Mouse (Mus musculus) liver, adult 2 months (tissue): ENCODE measurements around the gene Ggt5. TPM values are rescaled to one million over a fixed set of nuclear protein-coding genes. Genes with fewer than 3 reads are reported as not detected.

Source experiments
- DNase-seq: peaks from one replicate; pipeline ENCODE4 v3.0.0-alpha.2; 2011; ENCODE audit warnings: low read depth, low spot score; ENCODE audit errors: extremely low read depth
- H3K27ac ChIP-seq: fragments of 200-500 bp; replicated peaks from 2 replicates; pipeline ENCODE4 v1.5.1; 2012; ENCODE audit warnings: low read depth, mild to moderate bottlenecking, control low read depth, inconsistent platforms, low read length; ENCODE audit not compliant: insufficient read depth
- H3K27me3 ChIP-seq: fragments of 200-500 bp; 2 replicates; pipeline ENCODE4 v1.6.1; 2012; ENCODE audit warnings: mild to moderate bottlenecking, moderate library complexity, low read length, inconsistent platforms; ENCODE audit not compliant: control insufficient read depth, insufficient read depth
- H3K36me3 ChIP-seq: fragments of 200-500 bp; 2 replicates; pipeline ENCODE4 v1.6.1; 2012; ENCODE audit warnings: low read length, inconsistent platforms; ENCODE audit not compliant: control insufficient read depth, insufficient read depth
- H3K4me1 ChIP-seq: fragments of 200-500 bp; 2 replicates; pipeline ENCODE4 v1.6.1; 2011; ENCODE audit warnings: low read length; ENCODE audit not compliant: control insufficient read depth, insufficient read depth
- H3K4me3 ChIP-seq: fragments of 200-500 bp; 2 replicates; pipeline ENCODE4 v1.5.1; 2011; ENCODE audit warnings: low read depth, mild to moderate bottlenecking, control low read depth, low read length, moderate library complexity; ENCODE audit not compliant: insufficient read depth
- H3K79me2 ChIP-seq: fragments of 200-500 bp; 2 replicates; pipeline ENCODE4 v1.6.1; 2012; ENCODE audit warnings: inconsistent platforms, mild to moderate bottlenecking, low read length, moderate library complexity; ENCODE audit not compliant: control insufficient read depth, insufficient read depth
- H3K9ac ChIP-seq: fragments of 200-500 bp; 2 replicates; pipeline ENCODE4 v1.6.1; 2012; ENCODE audit warnings: low read depth, mild to moderate bottlenecking, control low read depth, inconsistent platforms, low read length
- CTCF ChIP-seq: fragments of 200-500 bp; IDR thresholded peaks from 2 replicates; pipeline ENCODE4 v1.5.1; 2011; ENCODE audit warnings: low read depth, low read length, control low read depth
- POLR2A ChIP-seq: fragments of 200-500 bp; IDR thresholded peaks from 2 replicates; pipeline ENCODE4 v1.6.1; 2011; ENCODE audit warnings: low read length, control low read depth; ENCODE audit not compliant: insufficient read depth; ENCODE audit errors: extremely low read depth
- WGBS: fragments of 180-500 bp; shearing (Covaris S2); methylation state at CpG from one replicate; pipeline ENCODE4 v1.1.7; 2018; 5-methylcytosine and 5-hydroxymethylcytosine counted together
- polyA plus RNA-seq: library from polyadenylated mRNA; depleted of rRNA; stranded (reverse); fragments of >200 nt; gene quantifications from 2 replicates; pipeline ENCODE4 v1.2.3, GENCODE M21; 2012; rRNA removed
- total RNA-seq: library from RNA; depleted of rRNA; stranded (reverse); fragments of >200 nt; gene quantifications from 2 replicates; pipeline ENCODE4 v1.2.3, GENCODE M21; 2014; rRNA removed

Ggt5 gene
- total and polyA plus RNA-seq, 2 experiments = 1.2 to 10.6 TPM

DNA sequence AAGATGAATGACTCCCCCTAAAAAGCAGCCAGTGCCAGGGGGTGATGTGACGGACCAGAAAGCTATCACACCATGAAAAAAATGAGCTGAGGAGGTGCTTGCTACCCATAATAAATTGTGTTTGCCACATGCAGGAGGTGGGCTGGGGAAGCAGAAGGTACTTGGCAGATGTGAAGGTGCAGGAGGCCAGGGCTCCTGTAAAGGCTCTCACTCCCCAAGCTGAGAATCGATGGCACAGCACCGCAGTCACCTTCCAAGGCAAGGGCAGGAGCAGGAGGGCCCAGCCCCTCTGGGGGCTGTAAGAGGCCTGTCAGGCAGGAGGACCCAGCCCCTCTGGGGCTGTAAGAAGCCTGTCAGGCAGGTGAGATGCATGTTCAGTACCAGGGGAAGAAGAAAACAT lies 72.7 kb downstream of the Ggt5 start:
- no peaks in the 10 kb centered on the region for H3K27me3 ChIP-seq
- no peaks in the 10 kb centered on the region for H3K79me2 ChIP-seq
- no peak overlapping the region for H3K9ac ChIP-seq
- 93% methylated on average over 3 of the region's 3 CpGs for WGBS
- no peaks in the 10 kb centered on the region for H3K4me1 ChIP-seq
- TF ChIP-seq CTCF (no peak), POLR2A (no peak)
- no peaks in the 10 kb centered on the region for H3K36me3 ChIP-seq
- no peak overlapping the region for H3K27ac ChIP-seq
- DNase-seq = no peak
- no peak overlapping the region for H3K4me3 ChIP-seq

DNA sequence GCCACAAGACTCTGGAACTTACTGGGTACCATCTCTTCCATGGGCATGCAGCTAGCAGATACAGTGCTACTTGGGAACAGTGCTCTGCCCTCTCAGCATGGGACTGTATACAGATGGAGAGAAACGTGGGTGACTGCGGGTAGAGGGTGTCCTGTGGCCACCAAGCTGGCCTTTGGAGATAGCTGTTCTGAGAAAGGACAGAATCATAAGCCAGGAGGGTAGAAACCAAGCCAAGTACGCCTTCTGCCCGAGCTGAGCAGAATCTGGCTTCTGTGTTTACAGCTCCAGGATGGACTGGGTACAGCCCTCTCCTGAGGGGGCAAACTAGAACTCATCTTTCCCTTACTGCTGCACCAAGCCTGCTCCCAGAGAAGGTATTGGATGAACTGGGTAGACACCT lies 73.4 kb downstream of the Ggt5 start:
- Histone ChIP-seq H3K4me1 (no peaks in the 10 kb centered on the region), H3K36me3 (no peaks in the 10 kb centered on the region), H3K9ac (no peak overlapping the region), H3K27me3 (no peaks in the 10 kb centered on the region), H3K4me3 (no peak overlapping the region), H3K27ac (no peak overlapping the region), H3K79me2 (no peaks in the 10 kb centered on the region)
- TF ChIP-seq CTCF (no peak), POLR2A (no peak)
- 90% methylated on average over 4 of the region's 4 CpGs for WGBS
- no peak for DNase-seq

DNA sequence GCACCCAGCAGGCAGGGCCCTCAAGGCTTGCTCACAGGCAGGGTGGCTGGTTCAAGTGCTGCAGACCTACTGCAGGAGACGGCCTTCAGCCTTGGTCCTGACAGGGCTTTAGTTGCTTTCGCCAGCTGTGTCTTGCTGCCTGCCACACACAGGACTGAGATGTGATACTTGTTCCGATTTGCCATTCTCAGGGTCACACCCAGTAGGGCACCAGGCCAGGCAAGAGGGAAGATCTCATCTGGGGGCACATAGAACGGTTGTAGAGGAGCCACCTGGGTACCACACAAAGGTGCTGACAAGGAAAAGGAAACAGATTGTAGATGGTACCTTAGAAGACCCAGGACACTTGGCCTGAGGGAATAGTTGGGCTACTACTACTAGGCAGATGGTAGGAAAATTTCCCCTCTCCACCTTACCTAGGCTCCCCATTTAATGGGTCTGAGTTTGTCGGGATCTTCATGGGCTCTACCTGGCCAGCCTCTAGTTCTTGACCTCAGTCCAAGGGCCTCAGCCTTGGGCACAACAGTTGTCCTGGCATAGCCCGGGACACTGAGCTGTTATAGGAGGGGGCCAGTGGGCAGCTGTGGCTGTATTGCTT lies 75.6 kb downstream of the Ggt5 start:
- DNase-seq = no peak
- Histone ChIP-seq H3K27ac (no peak overlapping the region), H3K36me3 (no peaks in the 10 kb centered on the region), H3K4me3 (no peak overlapping the region), H3K4me1 (peaks cover 3% of the 10 kb centered on the region; the same call in 1 of the 2 replicates), H3K27me3 (no peaks in the 10 kb centered on the region), H3K79me2 (no peaks in the 10 kb centered on the region), H3K9ac (no peak overlapping the region)
- 95% methylated on average over 6 of the region's 6 CpGs for WGBS
- TF ChIP-seq POLR2A (no peak), CTCF (no peak)

DNA sequence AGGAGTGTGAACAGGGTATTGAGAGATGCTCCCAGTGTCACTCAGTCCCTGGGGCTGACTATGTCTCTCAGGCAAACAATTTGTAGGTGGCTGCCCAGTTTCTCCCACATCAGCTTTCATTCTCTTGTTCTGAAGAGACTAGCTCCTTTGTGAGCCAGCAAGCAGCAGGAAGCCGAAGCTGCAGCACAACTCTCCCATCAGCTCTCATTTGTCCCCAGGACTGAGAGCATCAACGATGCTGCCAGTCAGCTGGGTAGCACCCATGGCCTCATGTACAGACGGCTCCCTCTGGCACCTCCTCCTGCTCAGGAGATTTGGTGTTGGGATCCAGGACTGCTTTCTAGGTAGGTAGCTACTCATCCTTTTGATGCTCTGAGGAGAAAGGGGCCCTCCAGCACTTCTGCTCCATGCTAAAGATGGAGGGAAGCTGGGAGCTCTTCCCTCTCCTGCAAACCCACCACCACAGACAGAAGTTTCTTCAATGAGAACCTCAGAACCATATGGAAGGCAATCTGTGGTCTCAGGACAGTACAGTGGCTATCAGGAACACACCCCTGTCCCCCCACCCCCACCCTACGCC lies 77.4 kb downstream of the Ggt5 start:
- WGBS = 80% methylated on average over 4 of the region's 4 CpGs
- Histone ChIP-seq H3K4me1 (peaks cover 3% of the 10 kb centered on the region; the same call in 1 of the 2 replicates), H3K79me2 (no peaks in the 10 kb centered on the region), H3K4me3 (peak overlapping the region; percentile 73; the same call in 1 of the 2 replicates), H3K27me3 (no peaks in the 10 kb centered on the region), H3K36me3 (no peaks in the 10 kb centered on the region), H3K9ac (peak overlapping the region; percentile 66; the same call in 1 of the 2 replicates), H3K27ac (no peak overlapping the region)
- DNase-seq = no peak
- no peak for TF ChIP-seq CTCF

Other genes starting within 250 kb of the Ggt5 start
- 220 and 232 TPM in 2 replicates for gene Upb1, start 188.2 kb upstream of the Ggt5 start, total RNA-seq
- gene Upb1, start 188.2 kb upstream of the Ggt5 start, polyA plus RNA-seq = 120 and 125 TPM in 2 replicates
- gene Snrpd3, start 71.8 kb upstream of the Ggt5 start, total RNA-seq = 26.6 and 29.1 TPM in 2 replicates
- 12.5 and 21.0 TPM in 2 replicates for gene Snrpd3, start 71.8 kb upstream of the Ggt5 start, polyA plus RNA-seq
- gene Gucd1, start 71.4 kb upstream of the Ggt5 start, total RNA-seq = 115 and 138 TPM in 2 replicates
- gene Gucd1, start 71.4 kb upstream of the Ggt5 start, polyA plus RNA-seq = 162 and 166 TPM in 2 replicates
- gene Lrrc75b, start 29.0 kb upstream of the Ggt5 start, total RNA-seq = under 0.01 TPM in 1 of 2 replicates, not detected in the other
- 0.02 TPM in 1 of 2 replicates, not detected in the other for gene Lrrc75b, start 29.0 kb upstream of the Ggt5 start, polyA plus RNA-seq
- gene Ggt1, start 27.7 kb upstream of the Ggt5 start, total RNA-seq = 0.54 and 0.92 TPM in 2 replicates
- 0.20 and 0.68 TPM in 2 replicates for gene Ggt1, start 27.7 kb upstream of the Ggt5 start, polyA plus RNA-seq
- 1.0 and 1.1 TPM in 2 replicates for gene Susd2, start 54.7 kb downstream of the Ggt5 start, total RNA-seq
- 2.0 and 2.8 TPM in 2 replicates for gene Susd2, start 54.7 kb downstream of the Ggt5 start, polyA plus RNA-seq
- 7.8 and 12.7 TPM in 2 replicates for gene Cabin1, start 175.0 kb downstream of the Ggt5 start, total RNA-seq
- 7.7 and 10.1 TPM in 2 replicates for gene Cabin1, start 175.0 kb downstream of the Ggt5 start, polyA plus RNA-seq
- 347 and 388 TPM in 2 replicates for gene Ddt, start 184.1 kb downstream of the Ggt5 start, total RNA-seq
- gene Ddt, start 184.1 kb downstream of the Ggt5 start, polyA plus RNA-seq = 898 and 914 TPM in 2 replicates
- not detected in 2 replicates for gene Gm20441, start 191.6 kb downstream of the Ggt5 start, total RNA-seq
- 0.37 and 0.80 TPM in 2 replicates for gene Gm20441, start 191.6 kb downstream of the Ggt5 start, polyA plus RNA-seq
- 126 and 181 TPM in 2 replicates for gene Gstt3, start 192.1 kb downstream of the Ggt5 start, total RNA-seq
- gene Gstt3, start 192.1 kb downstream of the Ggt5 start, polyA plus RNA-seq = 198 and 213 TPM in 2 replicates
- gene Gstt1, start 209.2 kb downstream of the Ggt5 start, total RNA-seq = 458 and 622 TPM in 2 replicates
- gene Gstt1, start 209.2 kb downstream of the Ggt5 start, polyA plus RNA-seq = 1,012 and 1,223 TPM in 2 replicates
- gene Gstt4, start 233.2 kb downstream of the Ggt5 start, total RNA-seq = 0.09 TPM in 1 of 2 replicates, not detected in the other
- gene Gstt4, start 233.2 kb downstream of the Ggt5 start, polyA plus RNA-seq = not detected in 2 replicates
- gene Gstt2, start 248.1 kb downstream of the Ggt5 start, total RNA-seq = 253 and 308 TPM in 2 replicates
- gene Gstt2, start 248.1 kb downstream of the Ggt5 start, polyA plus RNA-seq = 357 and 830 TPM in 2 replicates